Mouse (Mus musculus): Measurements from ENCODE around the gene Psd4.

Psd4 gene

GRCm38 (mm10) chr2:24367030-24367894, at the start of gene Psd4:
Psd4 (plus strand) TSS chr2:24367580.
- peak; percentile 31 for DNase-seq (ENCODE audit: low spot score)

GRCm38 (mm10) chr2:24317919-24318598, 49.3 kb upstream of the Psd4 start:
- no peak for DNase-seq (ENCODE audit: low spot score)

GRCm38 (mm10) chr2:24335333-24335732, 32.0 kb upstream of the Psd4 start:
- DNase-seq (ENCODE audit: low spot score) = peak; percentile 31

DNA sequence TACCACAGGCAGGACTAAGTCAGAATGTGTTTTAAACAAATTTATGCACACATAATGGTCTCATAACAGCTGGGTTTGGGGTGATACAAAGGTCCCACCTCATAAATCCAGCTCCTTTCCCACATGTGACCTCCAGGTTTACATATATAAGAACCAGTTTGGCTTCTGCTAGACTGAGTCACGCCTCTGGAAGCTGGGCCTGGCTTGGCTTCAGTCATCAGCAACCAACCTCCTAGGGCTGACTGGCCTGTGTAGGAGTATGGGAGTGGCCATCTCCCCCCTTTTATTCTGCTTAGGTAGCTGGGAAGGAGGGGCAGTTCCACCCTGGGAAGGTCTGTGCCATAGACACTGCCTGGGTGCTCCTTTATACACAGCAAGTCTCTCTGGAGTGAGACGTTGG, 30.8 kb upstream of the Psd4 start, which contains the start of gene Il1rn:
Gene Il1rn, plus strand, starts transcription at position 309 of the 400 bp plus-strand sequence.
- no peak for DNase-seq (ENCODE audit: low spot score)

GRCm38 (mm10) chr2:24341395-24341885, 25.9 kb upstream of the Psd4 start:
- DNase-seq (ENCODE audit: low spot score) = no peak

GRCm38 (mm10) chr2:24344619-24345018, 22.8 kb upstream of the Psd4 start:
- DNase-seq (ENCODE audit: low spot score) = no peak

DNA sequence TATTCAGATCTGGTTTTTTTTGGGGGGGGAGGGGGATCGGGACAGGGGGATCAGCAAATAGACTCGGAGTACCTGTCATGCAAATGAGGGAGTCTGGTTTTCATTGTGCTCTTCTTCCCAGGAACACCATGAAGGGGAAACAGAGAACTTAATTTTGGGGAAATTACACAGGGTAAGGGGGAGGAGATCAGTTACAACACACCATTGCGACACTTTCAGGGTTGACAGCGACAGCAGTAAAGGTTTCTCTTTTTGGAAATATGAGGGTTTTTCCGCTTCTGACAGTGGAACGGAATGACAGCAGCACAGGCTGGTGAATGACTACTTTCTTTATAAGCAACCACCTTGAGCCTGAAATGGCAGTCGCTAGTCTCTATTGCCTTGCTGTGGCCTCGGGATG, 22.3 kb upstream of the Psd4 start:
- DNase-seq (ENCODE audit: low spot score) = no peak

- DNase-seq (ENCODE audit: low spot score) = no peak
These were observed 19.5 kb upstream of the Psd4 start for GRCm38 (mm10) chr2:24347926-24348325.

DNA sequence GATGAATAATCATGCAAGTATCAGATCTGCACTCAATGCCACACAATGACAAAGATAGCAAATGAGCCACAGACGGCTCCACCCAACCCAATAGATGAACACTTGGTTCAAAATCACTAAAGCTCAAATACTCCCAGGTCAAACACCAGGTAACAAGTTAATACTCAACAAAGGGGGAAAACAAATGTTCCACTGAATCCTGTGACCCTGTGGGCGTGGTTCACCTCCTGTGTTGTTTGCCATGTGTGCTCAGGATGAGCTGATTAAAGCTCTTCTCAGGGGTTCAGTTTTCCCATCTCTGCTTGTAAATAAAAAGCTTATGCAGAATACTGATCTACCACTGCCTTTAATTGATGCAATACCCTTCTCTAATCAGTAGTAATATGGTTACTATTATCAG, 16.2 kb upstream of the Psd4 start:
- DNase-seq (ENCODE audit: low spot score) = peak; percentile 35

DNA sequence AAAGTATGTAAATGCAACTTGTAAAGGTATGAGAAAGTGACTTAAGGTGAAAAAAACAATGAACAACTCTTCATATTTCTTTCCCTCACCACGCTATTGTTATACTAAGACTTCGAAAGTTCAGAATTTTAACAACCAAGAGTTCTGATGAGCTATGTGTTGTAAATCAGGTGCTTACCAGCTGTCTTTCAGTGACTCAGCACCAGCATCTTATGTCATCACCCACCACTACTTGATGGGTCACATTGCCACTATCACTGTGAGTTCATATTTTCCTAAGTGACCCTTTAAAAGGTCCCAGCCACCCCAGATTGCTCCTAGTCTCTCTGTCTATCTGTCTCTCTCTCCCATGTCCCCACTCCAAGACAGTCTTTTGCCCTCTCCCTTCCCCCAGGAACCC, 14.3 kb upstream of the Psd4 start:
- no peak for DNase-seq (ENCODE audit: low spot score)

DNA sequence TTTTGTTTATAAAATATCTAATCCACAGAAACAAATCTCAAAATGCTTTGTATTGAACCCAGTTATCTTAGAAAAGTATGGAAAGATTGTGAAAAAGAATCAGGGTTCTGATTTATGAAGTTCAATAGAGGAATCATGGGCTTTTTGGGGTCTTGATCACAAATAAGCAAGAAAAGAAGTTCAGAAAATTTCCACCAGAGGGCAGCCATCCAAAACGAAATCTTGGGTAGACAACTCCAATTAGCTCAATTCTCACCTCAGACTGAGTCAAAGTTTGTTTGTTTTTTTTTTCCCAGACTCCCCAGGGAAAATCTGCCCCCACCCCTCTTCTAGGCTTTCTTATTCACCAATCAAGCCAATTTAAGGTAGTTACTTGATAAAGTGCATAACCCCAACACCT, 9.7 kb upstream of the Psd4 start:
- DNase-seq (ENCODE audit: low spot score) = no peak

DNA sequence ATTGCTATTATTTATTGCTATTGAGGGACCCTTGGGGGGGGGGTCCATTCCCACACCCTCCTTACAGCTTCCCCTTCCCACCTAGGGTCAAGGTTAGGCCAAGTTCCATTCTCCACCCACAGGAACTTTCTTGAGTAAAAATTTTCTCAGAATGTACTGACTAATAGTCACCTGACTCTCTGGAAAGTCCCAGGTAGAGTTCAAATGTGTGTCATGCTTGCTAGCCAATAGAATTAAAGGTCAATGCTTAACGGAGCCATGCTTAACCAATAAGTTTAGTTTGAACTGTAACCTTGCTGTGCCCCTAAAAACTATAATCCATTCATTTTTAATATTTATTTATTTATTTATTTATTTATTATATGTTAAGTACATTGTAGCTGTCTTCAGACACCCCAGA, 8.0 kb upstream of the Psd4 start:
- DNase-seq (ENCODE audit: low spot score) = no peak

DNA sequence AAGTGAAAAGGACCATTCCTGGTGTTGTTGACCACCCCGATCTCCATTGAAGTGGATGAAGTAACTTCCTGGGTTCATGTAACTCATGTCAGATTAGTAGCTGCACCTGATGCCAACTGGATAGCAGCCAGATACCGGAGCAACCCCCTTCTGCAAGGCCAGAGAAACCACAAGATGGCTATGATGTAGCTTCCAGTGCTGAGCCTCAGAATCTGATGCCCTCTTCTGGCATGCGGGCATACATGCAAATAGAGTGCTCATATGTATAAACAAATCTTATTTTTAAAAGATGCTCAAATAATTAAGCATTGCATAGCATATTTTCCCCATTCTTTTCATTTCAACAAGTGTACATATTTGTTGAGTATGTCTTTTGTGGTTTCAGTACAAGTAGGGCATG, 3.6 kb upstream of the Psd4 start:
- no peak for DNase-seq (ENCODE audit: low spot score)

- DNase-seq (ENCODE audit: low spot score) = no peak
These were observed 985 bp upstream of the Psd4 start for GRCm38 (mm10) chr2:24366214-24366975.

DNA sequence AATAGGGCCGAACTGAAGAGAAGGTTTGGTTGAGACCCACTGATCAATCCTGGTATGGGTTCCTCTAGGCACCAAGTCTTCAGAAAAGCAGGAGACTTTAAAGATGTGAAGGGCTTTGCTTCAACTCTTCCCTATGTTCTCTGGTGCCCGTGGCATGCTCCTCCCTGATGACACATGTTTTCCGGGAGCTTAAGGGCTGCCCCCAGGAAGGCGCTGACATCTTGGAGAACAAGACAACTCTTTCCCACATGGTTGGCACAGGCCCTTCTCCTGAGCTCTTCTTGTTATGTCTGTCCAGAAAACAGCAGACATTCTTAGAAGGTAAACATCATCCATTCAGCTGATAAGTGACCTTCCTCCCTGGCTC, 498 bp downstream of the Psd4 start:
- no peak for DNase-seq (ENCODE audit: low spot score)

GRCm38 (mm10) chr2:24378747-24379450, 11.5 kb downstream of the Psd4 start:
- DNase-seq (ENCODE audit: low spot score) = peak; percentile 6

DNA sequence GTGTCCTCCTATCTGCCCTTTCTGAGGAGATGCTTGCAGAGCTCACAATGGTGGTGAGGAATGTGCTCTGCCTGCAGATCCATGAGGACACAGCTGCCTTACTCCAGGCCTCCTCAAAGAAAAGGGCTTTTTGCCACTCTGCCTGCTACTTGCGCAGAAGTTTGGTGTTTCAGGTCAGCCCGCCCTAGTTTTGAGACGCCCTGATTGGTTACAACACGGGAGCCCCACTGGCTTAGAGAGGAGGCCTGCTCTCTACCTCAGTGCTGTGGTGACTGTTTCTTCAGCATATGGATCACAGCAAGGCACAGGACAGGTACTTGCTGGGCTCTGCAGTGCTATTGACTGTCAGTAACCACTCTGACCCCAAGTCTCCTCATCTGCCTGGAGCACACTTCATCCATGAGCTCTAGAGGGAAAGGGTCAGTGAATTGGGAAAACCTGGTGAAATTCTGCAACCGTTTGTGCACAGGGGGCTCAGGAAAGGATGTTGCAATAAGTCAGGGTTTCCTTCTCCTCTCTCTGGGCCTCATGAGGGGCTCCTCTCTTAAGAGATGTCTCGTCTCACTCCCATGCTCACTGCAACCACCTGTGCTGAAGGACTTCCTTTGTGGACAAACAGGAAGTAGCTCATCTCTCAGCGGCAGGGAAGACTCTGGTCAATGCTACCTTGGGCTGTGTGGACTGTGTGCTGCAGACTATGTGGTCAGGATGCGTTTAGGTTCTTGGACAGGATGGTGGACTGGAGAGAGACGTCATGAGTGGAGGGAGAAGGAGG, 15.3 kb downstream of the Psd4 start:
- no peak for DNase-seq (ENCODE audit: low spot score)

DNA sequence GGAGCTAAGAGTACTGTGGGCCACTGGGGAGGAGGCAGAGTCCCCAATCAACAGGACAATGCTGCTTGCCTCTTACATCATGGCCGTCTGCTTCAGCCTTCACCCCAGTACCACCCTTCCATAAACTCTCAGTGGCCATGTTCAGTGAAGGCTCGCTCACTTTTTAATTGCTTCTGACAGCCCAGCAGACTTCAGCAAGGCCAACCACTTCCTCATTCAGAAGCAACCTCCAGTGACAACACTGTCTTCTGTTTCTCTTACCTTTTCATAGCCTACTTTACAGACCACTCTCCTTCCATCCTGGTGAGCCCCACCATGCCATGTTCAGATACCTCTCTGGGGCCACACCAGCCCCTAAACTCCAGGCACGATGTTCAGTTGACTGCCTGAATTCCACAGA, 16.3 kb downstream of the Psd4 start:
- DNase-seq (ENCODE audit: low spot score) = no peak

DNA sequence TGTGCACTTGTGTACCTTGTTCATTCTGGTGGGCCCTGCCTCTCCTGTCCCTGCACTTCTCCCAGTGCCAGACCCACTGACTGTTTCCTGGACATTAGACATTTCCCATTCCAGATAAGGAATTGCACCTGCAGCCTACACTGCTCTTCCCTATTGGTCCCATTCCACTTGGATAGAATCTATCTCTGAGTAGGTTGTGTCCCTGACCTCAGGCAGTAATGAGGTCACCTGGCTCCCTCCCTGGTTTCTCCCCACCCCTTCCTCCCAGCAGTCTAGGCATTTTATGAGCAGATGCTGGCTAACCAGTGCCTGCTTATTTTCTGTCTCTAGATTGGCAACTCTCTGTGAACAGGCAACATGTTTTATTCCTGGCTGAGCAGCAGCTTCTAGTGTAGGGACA, 17.0 kb downstream of the Psd4 start:
- no peak for DNase-seq (ENCODE audit: low spot score)

DNA sequence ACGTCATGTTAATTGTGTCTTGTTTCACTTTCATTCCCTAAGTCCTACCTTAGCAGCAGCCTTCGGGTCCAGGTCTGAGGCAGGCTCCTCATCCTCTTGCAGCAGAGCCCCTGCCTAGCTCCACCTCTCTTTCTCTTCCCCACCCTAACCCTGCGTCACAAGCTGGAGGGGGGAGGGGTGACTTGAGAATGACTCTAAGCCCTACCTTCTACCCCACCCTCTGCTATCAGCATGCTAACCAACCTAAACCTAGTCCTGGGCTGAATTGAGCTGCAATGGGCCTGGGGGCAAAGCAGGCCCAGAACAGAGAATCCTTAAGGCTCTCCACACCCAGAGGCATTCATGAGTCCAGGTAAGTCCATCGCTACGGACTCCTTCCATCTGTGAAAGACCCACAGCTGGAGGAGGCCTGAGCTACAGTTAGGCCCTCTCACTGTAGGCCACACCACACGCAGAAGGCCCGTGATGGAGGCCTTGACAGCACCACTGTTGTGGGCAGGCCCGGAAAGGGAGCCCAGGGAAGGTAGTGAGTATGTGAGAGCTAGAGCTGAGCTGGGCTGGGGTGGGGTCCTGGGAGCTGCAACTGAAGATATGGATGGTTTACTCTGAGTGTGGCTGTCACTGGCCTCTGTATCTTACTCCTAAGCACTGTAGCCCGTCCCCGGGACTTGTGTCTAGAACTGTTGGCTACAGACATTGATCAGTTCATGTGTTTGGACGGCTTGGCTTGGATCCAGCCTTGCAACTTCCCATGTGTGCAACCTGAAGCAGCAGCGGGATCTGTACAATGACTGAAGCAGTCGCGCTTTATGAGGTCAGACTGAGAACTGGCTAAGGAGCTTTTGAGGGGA, 18.0 kb downstream of the Psd4 start:
- DNase-seq (ENCODE audit: low spot score) = no peak
